Mouse (Mus musculus): ENCODE results near the gene Akain1.

GRCm38 (mm10) chr17:69477526-69477925, 38.4 kb downstream of the Akain1 start:
- TF ChIP-seq CTCF (IDR thresholded peaks at IDR 0.05; ENCODE audit: extremely low read depth, insufficient read depth, insufficient read length, insufficient replicate concordance), result no peak
- no peak for TF ChIP-seq POLR2A (IDR thresholded peaks at IDR 0.05; ENCODE audit: low read depth, low read length)

All from spleen, adult 2 months (tissue).